Mouse (Mus musculus) adrenal gland, postnatal 10 days (tissue): ENCODE results near the gene Slc25a36. TPM values are rescaled to one million over a fixed set of nuclear protein-coding genes. Genes with fewer than 3 reads are reported as not detected.

ENCODE experiments used
- DNase-seq: peaks from one replicate; pipeline ENCODE4 v3.0.0; 2021; ENCODE audit warnings: mixed read lengths
- total RNA-seq, 2 experiments: library from RNA; stranded (reverse); gene quantifications; 2 replicates each; pipeline ENCODE4 v1.2.3; 2021

The Slc25a36 gene
- total RNA-seq, 2 experiments from 2014 or later: 61.8 to 93.5 TPM

DNA sequence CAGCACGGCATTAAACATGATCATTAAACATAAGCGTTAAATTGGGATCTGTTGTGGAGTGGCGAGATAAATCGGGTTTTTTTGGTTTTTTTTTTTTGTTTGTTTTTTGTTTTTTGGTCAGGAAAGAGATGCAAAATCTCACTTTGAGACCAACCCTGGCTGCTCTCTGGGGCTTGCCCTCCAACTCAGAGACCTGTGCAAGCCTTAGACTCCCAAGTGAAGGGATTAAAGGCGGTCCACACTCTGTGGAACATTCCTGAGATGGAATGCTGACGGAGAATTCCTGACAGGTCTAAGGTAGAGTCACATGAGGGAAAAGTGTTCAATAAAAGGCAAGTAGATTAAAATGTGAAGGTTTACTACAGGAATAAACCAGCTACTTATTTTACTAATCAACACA, 549 bp upstream of the Slc25a36 start:
- peak; percentile 15 for DNase-seq

GRCm38 (mm10) chr9:97106481-97107160, 4.3 kb downstream of the Slc25a36 start:
- DNase-seq: no peak

DNA sequence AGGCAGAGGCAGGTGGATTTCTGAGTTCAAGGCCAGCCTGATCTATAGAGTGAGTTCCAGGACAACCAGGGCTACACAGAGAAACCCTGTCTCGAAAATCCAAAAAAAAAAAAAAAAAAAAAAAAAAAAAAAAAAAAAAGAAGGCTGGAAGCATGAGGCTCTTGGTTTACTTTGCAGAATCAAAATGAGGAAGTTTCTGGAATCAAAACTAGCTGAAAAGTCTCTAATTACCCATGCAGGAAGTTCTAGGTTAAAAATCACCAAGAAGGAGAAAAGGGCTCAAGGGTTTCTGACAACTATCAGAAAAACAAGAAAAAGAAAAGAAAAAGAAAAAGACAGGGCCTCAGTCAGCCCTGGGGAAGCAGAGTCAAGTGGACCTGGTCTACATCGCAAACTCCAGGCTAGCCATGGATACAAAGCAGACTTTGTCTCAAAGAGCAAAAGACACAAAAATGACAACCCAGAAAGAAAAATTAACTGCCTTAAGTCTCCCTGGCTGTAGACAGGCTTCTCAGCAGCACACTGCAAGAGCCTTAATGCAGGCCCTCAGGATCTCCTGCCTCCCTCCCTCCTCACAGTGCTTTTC, 5.5 kb downstream of the Slc25a36 start:
- no peak for DNase-seq

DNA sequence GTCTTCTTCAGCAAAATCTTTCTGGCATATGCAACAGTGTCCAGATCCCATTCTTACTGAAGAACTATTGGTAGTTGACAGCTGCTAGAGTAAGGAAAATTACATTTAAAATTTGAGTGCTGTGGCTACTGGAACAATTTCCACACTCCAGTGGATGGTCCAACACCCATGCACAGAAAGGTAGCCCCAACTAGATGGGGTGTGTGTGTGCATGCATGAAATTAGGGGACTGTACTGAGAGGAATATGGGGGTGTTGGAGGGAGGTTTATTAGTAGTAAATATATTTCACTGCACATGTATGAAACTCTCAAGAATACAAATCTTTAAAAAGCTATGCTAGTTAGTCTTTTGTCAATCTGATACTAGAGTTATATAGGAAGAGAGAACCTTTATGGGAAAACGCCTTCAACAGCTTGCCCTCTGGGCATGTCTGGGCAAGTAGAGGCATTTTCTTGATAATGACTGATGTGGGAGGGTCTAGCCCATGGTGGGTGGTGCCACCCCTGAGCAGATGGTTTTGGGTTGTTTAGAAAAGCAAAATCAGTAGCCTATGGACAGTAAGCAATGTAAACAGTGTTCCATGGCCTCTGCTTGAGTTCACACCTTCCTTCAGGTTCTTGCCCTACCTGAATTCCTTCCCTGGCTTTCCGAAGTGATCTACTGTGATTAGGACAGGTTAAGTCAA, 7.4 kb downstream of the Slc25a36 start:
- no peak for DNase-seq

- no peak for DNase-seq
Measured at GRCm38 (mm10) chr9:97098985-97099384, 12.0 kb downstream of the Slc25a36 start.

GRCm38 (mm10) chr9:97096180-97096579, 14.8 kb downstream of the Slc25a36 start:
- DNase-seq: no peak

DNA sequence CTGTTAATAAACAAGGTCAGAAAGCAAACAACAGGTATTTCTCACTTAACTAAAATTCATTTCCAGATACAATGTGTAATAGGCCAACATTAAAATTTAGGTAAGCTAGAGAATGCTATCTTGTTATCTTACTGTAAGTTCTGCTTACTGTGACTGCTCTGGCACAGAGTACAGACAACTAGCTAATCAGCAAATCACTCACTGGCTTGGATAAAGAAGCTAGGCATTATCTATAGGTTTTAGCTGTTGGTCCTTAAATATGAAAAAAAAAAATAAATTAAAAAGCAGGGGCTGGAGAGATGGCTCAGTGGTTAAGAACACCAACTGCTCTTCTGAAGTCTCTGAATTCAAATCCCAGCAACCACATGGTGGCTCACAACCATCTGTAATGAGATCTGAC, 23.1 kb downstream of the Slc25a36 start:
- DNase-seq: no peak

DNA sequence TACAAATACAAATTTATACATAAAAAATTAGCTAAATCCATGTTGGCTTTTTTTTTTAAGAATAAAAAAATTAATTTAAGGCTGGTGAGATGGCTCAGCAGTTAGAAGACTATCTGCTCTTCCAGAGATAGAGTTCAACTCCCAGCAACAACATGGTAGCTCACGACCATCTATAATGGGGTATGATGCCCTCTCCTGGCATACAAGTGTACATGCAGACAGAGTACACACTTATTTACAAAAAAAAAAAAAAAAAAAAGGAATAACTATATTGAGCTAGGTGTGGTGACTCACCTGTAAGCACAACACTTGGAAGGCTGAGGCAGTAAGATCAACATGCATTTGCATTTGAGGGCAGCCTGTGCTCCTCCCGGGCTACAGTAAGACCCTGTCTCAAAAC, 26.3 kb downstream of the Slc25a36 start:
- no peak for DNase-seq

DNA sequence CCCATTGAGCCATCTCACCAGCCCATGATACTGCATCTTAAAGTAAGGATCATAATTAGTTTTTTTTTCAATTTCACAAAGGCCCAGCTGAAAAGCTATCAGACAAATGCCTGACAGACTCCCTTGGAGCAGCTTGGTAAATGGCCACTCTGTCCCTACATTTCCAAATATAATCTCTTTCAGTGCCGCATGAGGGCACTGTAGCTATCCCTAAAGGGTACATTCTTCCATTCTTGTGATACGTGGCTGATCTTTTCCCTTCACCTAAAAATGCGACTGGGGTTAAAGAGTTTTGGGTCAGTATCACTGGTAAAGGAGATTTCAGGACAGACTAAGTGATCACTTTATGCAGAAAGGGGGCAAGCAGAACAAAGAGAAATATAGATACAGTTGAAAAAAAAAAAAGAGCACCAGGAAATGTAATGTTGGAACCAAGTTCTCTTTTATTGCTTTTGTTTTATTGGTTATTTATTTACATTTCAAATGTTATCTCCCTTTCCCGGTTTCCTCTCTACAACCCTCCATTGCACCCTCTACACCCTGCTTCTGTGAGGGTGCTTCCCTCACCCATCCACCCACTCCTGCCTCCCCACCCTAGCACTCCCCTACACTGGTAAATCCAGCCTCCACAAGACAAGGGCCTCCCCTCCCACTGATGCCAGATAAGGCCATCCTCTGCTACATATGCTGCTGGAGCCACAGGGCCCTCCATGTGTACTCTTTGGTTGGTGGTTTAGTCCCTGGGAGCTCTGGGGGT, 29.7 kb downstream of the Slc25a36 start:
- DNase-seq: no peak

DNA sequence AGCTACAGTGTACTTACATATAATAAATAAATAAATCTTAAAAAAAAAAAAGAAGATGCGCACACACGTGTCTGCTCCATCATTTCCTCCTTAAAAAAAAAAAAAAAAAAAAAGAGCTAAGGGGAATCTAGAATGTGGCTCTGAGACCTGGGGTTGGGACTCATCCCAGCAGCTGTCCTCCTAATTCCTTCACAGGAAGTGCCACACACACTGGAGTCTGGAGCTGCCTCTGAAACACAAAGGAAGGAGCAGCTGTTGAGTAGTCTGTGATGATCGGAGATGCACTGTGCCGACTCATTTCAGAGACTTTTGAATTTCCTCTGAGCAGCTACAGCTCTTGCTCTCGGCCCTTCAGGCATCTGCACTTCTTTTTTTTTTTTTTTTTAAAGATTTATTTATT, 41.0 kb downstream of the Slc25a36 start:
- DNase-seq: no peak

GRCm38 (mm10) chr9:97069466-97069865, 41.5 kb downstream of the Slc25a36 start:
- DNase-seq: no peak

GRCm38 (mm10) chr9:97068201-97069095, 42.5 kb downstream of the Slc25a36 start:
- peak; percentile 87 for DNase-seq

GRCm38 (mm10) chr9:97067761-97068160, 43.2 kb downstream of the Slc25a36 start:
- DNase-seq: no peak

DNA sequence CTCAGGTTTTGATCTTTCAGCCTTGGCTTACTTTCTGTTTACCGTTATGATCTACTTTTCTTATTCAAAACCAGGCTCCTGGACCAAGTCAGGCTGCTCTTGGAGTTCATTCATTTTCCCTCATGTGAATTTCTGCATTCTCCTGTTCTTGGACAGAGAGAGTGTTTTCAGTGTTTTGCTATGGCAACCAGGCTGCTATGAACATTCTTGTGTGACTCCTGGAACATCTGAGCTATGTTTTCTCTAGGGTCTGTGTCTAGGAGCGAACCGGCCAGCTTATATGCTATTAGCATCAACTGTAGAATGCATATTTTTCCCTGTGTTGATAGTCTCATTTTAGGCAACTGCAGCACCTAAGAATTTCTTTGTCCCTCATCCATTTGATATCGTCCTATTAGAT, 45.1 kb downstream of the Slc25a36 start:
- DNase-seq: no peak

DNA sequence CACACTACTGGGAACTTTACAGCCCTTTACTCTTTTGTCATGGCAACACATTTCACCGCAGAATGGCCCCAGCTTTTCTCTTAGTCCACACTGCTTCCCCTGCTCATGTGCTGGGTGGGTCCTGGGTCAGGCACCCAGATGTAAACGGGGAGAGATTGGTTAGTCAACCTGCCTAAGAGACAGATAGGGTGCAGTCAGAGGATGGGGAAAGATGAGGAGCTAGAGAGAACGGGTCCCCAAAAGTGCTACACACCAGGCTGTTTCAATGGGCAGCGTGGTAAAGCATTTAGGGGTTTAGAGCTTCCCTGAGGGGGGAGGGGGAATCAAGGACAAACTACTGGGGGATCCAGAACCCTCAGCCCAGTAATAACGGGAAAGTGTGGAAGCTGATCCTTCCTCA, 45.7 kb downstream of the Slc25a36 start:
- no peak for DNase-seq

DNA sequence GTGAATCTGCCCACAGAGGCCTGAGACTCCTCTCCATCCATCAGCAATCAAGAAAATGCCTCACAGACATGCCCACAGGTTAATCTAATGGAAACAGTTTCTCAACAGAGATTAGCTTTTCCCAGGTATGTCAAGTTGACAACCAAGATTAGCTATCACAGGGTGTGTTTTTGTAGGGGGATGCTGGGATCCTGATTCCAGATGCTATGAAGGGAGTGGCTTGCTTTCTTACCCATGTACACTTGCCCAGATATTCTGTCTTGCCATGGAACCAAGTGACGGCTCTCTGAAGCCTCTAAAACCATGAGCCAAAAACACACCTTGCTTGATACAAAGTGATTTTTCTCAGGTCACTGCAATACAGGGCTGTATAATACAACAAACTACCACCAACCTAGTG, 46.8 kb downstream of the Slc25a36 start:
- no peak for DNase-seq

DNA sequence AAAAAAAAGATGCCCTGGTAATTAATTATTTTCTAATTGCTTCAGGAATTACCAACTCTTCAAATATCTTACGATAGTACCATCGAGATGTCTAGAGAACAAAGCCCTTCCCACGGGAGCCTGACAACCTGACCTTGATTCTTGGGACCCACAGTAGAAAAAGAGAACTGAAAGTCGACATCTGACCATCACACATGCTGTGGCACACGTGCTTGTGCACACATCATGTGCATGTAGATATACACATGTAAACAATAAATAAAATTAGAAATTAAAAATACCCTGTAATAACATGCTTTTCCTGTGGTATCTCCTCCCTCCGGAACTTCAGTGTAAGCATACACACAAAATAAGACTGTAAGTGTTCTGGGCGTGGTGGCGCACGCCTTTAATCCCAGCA, 49.3 kb downstream of the Slc25a36 start:
- DNase-seq: no peak

GRCm38 (mm10) chr9:97056541-97057338, 54.2 kb downstream of the Slc25a36 start:
- peak; percentile 16 for DNase-seq

GRCm38 (mm10) chr9:97055906-97056305, 55.1 kb downstream of the Slc25a36 start:
- DNase-seq: peak; percentile 9

- no peak for DNase-seq
Measured at GRCm38 (mm10) chr9:97051176-97051575, 59.8 kb downstream of the Slc25a36 start.

- DNase-seq: no peak
Measured at GRCm38 (mm10) chr9:97046240-97046639, 64.7 kb downstream of the Slc25a36 start.
